29 mouse cellular contexts compared by ENCODE assay signal in the genomic region with DNA sequence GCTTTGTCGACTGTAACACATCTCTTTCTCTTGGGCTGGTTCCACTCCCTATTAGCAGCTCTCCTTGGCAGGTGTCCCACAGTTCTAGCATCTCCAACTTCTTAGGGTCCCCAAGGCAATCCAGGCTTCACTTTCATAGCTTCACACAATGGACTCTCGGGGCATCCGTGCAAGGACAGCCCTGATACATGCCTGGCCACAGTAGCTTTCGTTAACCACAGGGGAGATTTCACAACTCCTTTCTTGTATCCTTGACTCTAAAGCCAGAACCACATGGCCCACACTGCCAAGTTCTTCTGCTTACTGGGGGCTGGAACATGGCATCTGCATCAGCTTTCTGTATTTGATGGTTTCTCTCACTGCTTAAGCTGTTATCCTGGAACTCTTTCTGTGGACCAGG.
DNase-seq lines count a peak whose midpoint lies in the region; ATAC-seq lines count a peak whose summit lies in the region.
"Had no signal": no experiment of that assay in that cellular context is flagged by ENCODE, and none has a peak within 500 bp of the region (broad histone marks: within the 10 kb centered on the region; RNA-seq: fewer than 3 reads in every experiment).

No protein-coding gene starts in this region.

- no peak overlapping the region for H3K4me2 ChIP-seq in intestine, embryonic 16.5 days (ENCODE audit: low read depth, low read length)
- H3K4me2 ChIP-seq: embryonic facial prominence, embryonic 12.5 days; forebrain, embryonic 13.5 days; heart, embryonic 13.5 days; hindbrain, embryonic 12.5 days; liver, embryonic 15.5 days; lung, embryonic 15.5 days had no signal

- no peak overlapping the region for H3K27ac ChIP-seq in intestine, embryonic 16.5 days (ENCODE audit: low read length)
- H3K27ac ChIP-seq: embryonic facial prominence, embryonic 12.5 days; forebrain, embryonic 13.5 days; gastrocnemius, adult 2 months; heart, embryonic 13.5 days; hindbrain, embryonic 12.5 days; left cerebral cortex, adult 2 months; limb, embryonic 10.5 days; liver, embryonic 15.5 days; lung, embryonic 15.5 days; midbrain, embryonic 10.5 days had no signal

- no peak overlapping the region for H3K9ac ChIP-seq in intestine, embryonic 16.5 days (ENCODE audit: low read depth, low read length)
- H3K9ac ChIP-seq: embryonic facial prominence, embryonic 12.5 days; forebrain, embryonic 13.5 days; heart, embryonic 13.5 days; hindbrain, embryonic 12.5 days; liver, embryonic 15.5 days; lung, embryonic 15.5 days had no signal

- DNase-seq in 416B (ENCODE audit: low read depth), result peak; percentile 71
- DNase-seq in NIH3T3 (ENCODE audit: low read depth), result peak; percentile 68
- peak; percentile 16 to 64 for DNase-seq in adrenal gland, postnatal 36 days
- DNase-seq in layer of hippocampus, postnatal 25 days (ENCODE audit: extremely low spot score in 1 of 2, low spot score in 1 of 2), result no peak
- no peak for DNase-seq in left cerebral cortex, postnatal 36 days (ENCODE audit: low spot score in 2 of 2)
- DNase-seq: cerebellum, adult 11 months; cerebellum, adult 9-11 months; gastrocnemius, adult 2 months; heart, adult 11 months; heart, postnatal 14 days; kidney, adult 18-20 months; kidney, postnatal 4 days; layer of hippocampus, adult 9-11 months; liver; lung, postnatal 4 days; thymus, adult 18-20 months had no signal

- H3K36me3 ChIP-seq in intestine, embryonic 16.5 days (ENCODE audit: control insufficient read depth, insufficient read depth, low read length), result no peaks in the 10 kb centered on the region
- H3K36me3 ChIP-seq: embryonic facial prominence, embryonic 12.5 days; heart, embryonic 13.5 days; hindbrain, embryonic 12.5 days; limb, embryonic 10.5 days; liver, embryonic 15.5 days; lung, embryonic 15.5 days; midbrain, embryonic 10.5 days had no signal

- H3K9me3 ChIP-seq in intestine, embryonic 16.5 days (ENCODE audit: control insufficient read depth, low read length), result no peaks in the 10 kb centered on the region
- H3K9me3 ChIP-seq: embryonic facial prominence, embryonic 12.5 days; forebrain, embryonic 13.5 days; heart, embryonic 13.5 days; hindbrain, embryonic 12.5 days; limb, embryonic 10.5 days; liver, embryonic 15.5 days; midbrain, embryonic 10.5 days had no signal

- no peaks in the 10 kb centered on the region for H3K27me3 ChIP-seq in intestine, embryonic 16.5 days (replicated peaks; ENCODE audit: control insufficient read depth, insufficient read depth, low read length)
- H3K27me3 ChIP-seq: embryonic facial prominence, embryonic 12.5 days; liver, embryonic 15.5 days; lung, embryonic 15.5 days had no signal

- no peaks in the 10 kb centered on the region for H3K4me1 ChIP-seq in intestine, embryonic 16.5 days (ENCODE audit: control insufficient read depth, insufficient read depth, low read length)
- H3K4me1 ChIP-seq: embryonic facial prominence, embryonic 12.5 days; liver, embryonic 15.5 days; lung, embryonic 15.5 days had no signal

- intact Hi-C loops in left cerebral cortex, postnatal 36 days (cut with DNase I), result loop anchor here (10.0 kb wide), 1 partner anchor 206 kb away; no protein-coding TSS in a partner anchor

- ATAC-seq in megakaryocyte, adult 5-6 weeks (ENCODE audit: poor library complexity, severe bottlenecking), result peak; percentile 87
- no peak for ATAC-seq in intestine, embryonic 16.5 days
- ATAC-seq: forebrain, embryonic 13.5 days; midbrain, embryonic 16.5 days had no signal

- WGBS in intestine, embryonic 16.5 days, result 86% methylated on average over 4 of the region's 4 CpGs

- H3K4me3 ChIP-seq in intestine, embryonic 16.5 days (ENCODE audit: low read length), result no peak overlapping the region
- H3K4me3 ChIP-seq: embryonic facial prominence, embryonic 12.5 days; forebrain, embryonic 13.5 days; gastrocnemius, adult 2 months; heart, embryonic 13.5 days; hindbrain, embryonic 12.5 days; left cerebral cortex, adult 2 months; limb, embryonic 10.5 days; liver, embryonic 15.5 days; lung, embryonic 15.5 days; midbrain, embryonic 10.5 days; myocyte had no signal

Comparison
In these comparisons a context has a peak if more than half of its experiments do, and no peak if none do; other contexts are left out.
1. DNase-seq: peak in 416B (single experiment), NIH3T3 (single experiment) and adrenal gland, postnatal 36 days (2 of 2); none in layer of hippocampus, postnatal 25 days (0 of 2) and left cerebral cortex, postnatal 36 days (0 of 2).